Mouse (Mus musculus) lung, postnatal 0 days (tissue): ENCODE measurements at regions not wholly inside any gene's neighbourhood (a gene's known extent, or its start where the extent isn't known, plus 50 kb on each side); places are given as distances from the start of the nearest gene placed in this dataset.

ENCODE experiments used
- CTCF ChIP-seq: IDR thresholded peaks from 2 replicates; pipeline ENCODE4 v1.5.1; 2016; ENCODE audit warnings: antibody characterized with exemption, mild to moderate bottlenecking
- EP300 ChIP-seq: IDR thresholded peaks from 2 replicates; pipeline ENCODE4 v1.6.1; 2016; ENCODE audit warnings: antibody characterized with exemption, mild to moderate bottlenecking, control low read depth

- TF ChIP-seq CTCF (peak; percentile 31), EP300 (no peak)
These were observed 91.9 kb upstream of the Far2 start for GRCm38 (mm10) chr6:147954967-147955830.
